Mouse (Mus musculus) heart, adult 2 months (tissue): ENCODE data around the gene Camk2d.

Experiments used
- CTCF ChIP-seq: fragments of 200-600 bp; IDR thresholded peaks from 2 replicates; pipeline ENCODE4 v1.8.1; 2022; ENCODE audit warnings: antibody characterized with exemption, mild to moderate bottlenecking, moderate library complexity
- EP300 ChIP-seq: fragments of 200-500 bp; IDR thresholded peaks from 2 replicates; pipeline ENCODE4 v1.6.1; 2011; ENCODE audit warnings: low read depth, low read length, control low read depth; ENCODE audit not compliant: insufficient read depth
- POLR2A ChIP-seq: fragments of 200-500 bp; IDR thresholded peaks from 2 replicates; pipeline ENCODE4 v1.6.1; 2011; ENCODE audit warnings: mild to moderate bottlenecking, low read depth, low read length, control low read depth; ENCODE audit not compliant: insufficient read depth

- TF ChIP-seq POLR2A (no peak), CTCF (no peak), EP300 (no peak)
Measured at GRCm38 (mm10) chr3:126650747-126651146, 54.6 kb downstream of the Camk2d start.
